Mouse (Mus musculus): ENCODE data around the gene Ftcd.

Ftcd gene

GRCm38 (mm10) chr10:76622411-76622810 is 47.0 kb downstream of the Ftcd start:
- DNase-seq, result no peak

- peak; percentile 19 to 40 for DNase-seq
Measured at GRCm38 (mm10) chr10:76622928-76623680, 47.7 kb downstream of the Ftcd start, which contains the start of gene Col6a2. TSS of gene Col6a2 (minus strand) at chr10:76623630.

- no peak for DNase-seq
Measured at GRCm38 (mm10) chr10:76623734-76624133, 48.3 kb downstream of the Ftcd start.

GRCm38 (mm10) chr10:76624903-76625302 is 49.5 kb downstream of the Ftcd start:
- no peak for DNase-seq

- no peak for DNase-seq
Measured at GRCm38 (mm10) chr10:76627714-76628113, 52.3 kb downstream of the Ftcd start.

- no peak for DNase-seq
Measured at GRCm38 (mm10) chr10:76630657-76631056, 55.2 kb downstream of the Ftcd start.

GRCm38 (mm10) chr10:76632630-76633029 is 57.2 kb downstream of the Ftcd start:
- DNase-seq, result no peak

- DNase-seq, result no peak
Measured at GRCm38 (mm10) chr10:76634094-76634571, 58.7 kb downstream of the Ftcd start.

- DNase-seq, result no peak
Measured at GRCm38 (mm10) chr10:76634584-76634983, 59.1 kb downstream of the Ftcd start.

GRCm38 (mm10) chr10:76636026-76636425 is 60.6 kb downstream of the Ftcd start:
- DNase-seq, result no peak

GRCm38 (mm10) chr10:76636601-76637000 is 61.2 kb downstream of the Ftcd start:
- no peak for DNase-seq
